Mouse (Mus musculus) lung, adult 2 months (tissue): ENCODE measurements around the gene Serinc4.

Experiments used
- CTCF ChIP-seq: fragments of 200-500 bp; IDR thresholded peaks from 2 replicates; pipeline ENCODE4 v1.5.1; 2011; ENCODE audit warnings: mild to moderate bottlenecking, low read length, control low read depth; ENCODE audit not compliant: insufficient read depth
- POLR2A ChIP-seq: fragments of 200-500 bp; IDR thresholded peaks from 2 replicates; pipeline ENCODE4 v1.6.1; 2011; ENCODE audit warnings: low read depth, mild to moderate bottlenecking, control low read depth, low read length, borderline replicate concordance; ENCODE audit errors: extremely low read depth

DNA sequence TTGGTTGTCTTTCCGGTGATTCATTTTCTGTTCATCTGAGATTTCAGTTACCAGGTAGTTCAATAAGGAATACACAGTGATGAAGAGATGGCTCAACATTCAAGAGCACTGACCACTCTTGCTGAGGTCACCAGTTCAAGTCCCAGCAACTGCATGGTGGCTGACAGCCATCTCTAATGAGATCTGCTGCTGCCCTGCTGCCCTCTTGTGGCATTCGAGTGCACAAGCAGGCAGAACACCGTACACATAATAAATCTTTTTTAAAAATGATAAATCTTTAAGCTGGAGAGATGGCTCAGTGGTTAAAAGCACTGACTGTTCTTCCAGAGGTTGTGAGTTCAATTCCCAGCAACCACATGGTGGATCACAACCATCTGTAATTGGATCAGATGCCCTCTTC lies 23.9 kb upstream of the Serinc4 start:
- TF ChIP-seq CTCF (peak; percentile 80), POLR2A (no peak)
